Mouse (Mus musculus) Patski (cell line): ENCODE measurements at regions not wholly inside any gene's neighbourhood (a gene's known extent, or its start where the extent isn't known, plus 50 kb on each side); places are given as distances from the start of the nearest gene placed in this dataset.
"Not testable (repeated sequence)": the region's sequence is repeated elsewhere in the genome, so short reads cannot be mapped to it uniquely, and the experiment has no call there.

Source experiments
- ATAC-seq: fragments of 100-300 bp; one replicate; pipeline ENCODE4 v1.8.0; 2021
- CTCF ChIA-PET: fragments of 350-600 bp; sonication (Branson Sonifier 250); formaldehyde crosslinking; loops from one replicate; lab custom pipeline; 2022; ENCODE audit warnings: inconsistent platforms; lab: Charles Lee
- POLR2A ChIA-PET: fragments of 350-600 bp; sonication (Branson Sonifier 250); formaldehyde crosslinking; loops from one replicate; lab custom pipeline; 2022; ENCODE audit warnings: antibody characterized with exemption, inconsistent platforms; lab: Charles Lee
- DNase-seq: peaks from one replicate; pipeline ENCODE4 v3.0.0-alpha.2; 2011; ENCODE audit warnings: low read depth, low spot score
- H3K27me3 ChIP-seq: fragments of 371-371 bp; one replicate; pipeline ENCODE4 v1.5.1; 2021
- CTCF ChIP-seq: fragments of 100-300 bp; IDR thresholded peaks from one replicate; pipeline ENCODE4 v1.5.1; 2021
- in situ Hi-C: fragments of 300-500 bp; cut with MboI; formaldehyde crosslinking; loops from 3 replicates; pipeline ENCODE4 v1.11.1; 2018; ENCODE audit warnings: low pct_unique_long_range_greater_than_20kb, mixed read lengths

DNA sequence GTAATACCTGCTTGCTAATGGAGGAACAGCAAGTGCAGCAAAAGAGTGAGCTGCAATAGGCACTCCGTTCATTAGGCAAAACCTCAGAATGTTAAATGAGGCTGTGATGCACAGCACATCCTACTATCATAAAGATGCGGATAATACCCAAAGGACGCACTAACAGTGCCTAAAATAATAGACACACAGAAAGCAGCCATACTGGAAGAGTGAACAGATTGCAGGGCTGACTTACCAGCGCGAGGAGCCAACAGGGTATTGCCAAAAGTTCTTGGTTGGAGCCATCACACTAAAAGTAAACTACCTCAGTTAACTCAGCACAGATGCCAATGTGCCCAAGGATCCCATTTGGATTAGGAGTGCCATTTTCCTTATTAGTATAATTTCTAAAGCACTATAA lies 115.5 kb upstream of the Pou1f1 start:
- CTCF ChIA-PET = no interaction called here
- DNase-seq (no peak), ATAC-seq (no peak)
- TF ChIP-seq CTCF = no peak
- H3K27me3 ChIP-seq = peaks cover 20% of the 10 kb centered on the region
- POLR2A ChIA-PET = no interaction called here
- in situ Hi-C loops = no loop called here

DNA sequence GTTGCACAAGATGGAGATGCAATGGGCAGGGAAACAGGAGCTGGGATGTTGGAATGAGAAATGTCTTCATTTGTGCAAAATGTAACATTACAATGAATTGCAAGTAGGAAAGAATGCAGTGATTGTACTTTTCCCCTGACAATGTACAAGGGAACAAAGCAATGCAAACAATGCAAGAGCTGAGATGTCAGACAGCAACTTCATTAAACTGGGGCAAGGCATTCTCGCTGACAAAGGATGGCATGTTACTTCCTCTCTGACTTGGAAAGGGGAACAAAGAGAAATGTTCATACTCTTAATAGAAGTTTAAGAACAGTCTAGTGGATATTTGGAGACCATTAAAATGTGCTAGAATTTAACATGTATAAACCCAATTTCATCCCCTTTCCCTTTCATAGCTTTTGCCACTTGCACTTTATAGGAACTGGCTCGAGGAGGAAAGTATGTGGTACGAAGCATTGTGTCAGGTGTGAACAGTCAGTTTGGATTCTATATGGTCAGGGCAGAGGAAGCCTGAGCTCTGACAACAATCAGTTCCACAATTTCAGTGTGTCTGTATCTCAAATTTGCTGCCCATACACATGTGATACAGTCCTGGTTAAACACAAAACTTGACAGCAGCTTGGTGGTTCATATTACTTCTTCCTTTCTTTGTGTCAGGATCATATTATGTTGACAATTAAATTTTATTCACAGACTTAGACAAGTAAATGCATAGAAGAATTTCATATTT lies 114.3 kb upstream of the Pou1f1 start:
- CTCF ChIA-PET = no interaction called here
- ATAC-seq (no peak), DNase-seq (no peak)
- peaks cover 20% of the 10 kb centered on the region for H3K27me3 ChIP-seq
- POLR2A ChIA-PET = no interaction called here
- in situ Hi-C loops = no loop called here
- TF ChIP-seq CTCF = no peak

DNA sequence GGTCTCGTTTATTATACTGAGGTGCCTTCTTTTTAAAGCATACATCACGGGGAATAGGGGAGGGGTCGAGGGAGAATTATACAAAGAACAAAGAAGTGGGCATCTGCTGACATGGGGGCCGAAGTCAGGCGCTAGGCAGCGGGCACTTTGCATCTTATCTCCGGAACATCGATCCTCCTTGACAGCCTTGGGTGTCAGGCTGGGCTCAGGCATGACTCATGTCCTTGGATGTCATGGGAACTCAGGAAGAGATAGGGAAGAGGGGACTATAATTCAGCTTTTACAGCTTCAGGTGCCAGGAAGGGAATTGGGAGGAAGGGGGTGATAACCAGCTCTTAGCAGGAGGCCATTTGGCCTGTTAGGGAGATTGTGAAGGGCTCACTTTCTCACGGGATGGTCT lies 88.3 kb upstream of the Pou1f1 start:
- in situ Hi-C loops, H3K27me3 ChIP-seq, CTCF ChIA-PET, POLR2A ChIA-PET, ATAC-seq, DNase-seq: not testable (repeated sequence)

DNA sequence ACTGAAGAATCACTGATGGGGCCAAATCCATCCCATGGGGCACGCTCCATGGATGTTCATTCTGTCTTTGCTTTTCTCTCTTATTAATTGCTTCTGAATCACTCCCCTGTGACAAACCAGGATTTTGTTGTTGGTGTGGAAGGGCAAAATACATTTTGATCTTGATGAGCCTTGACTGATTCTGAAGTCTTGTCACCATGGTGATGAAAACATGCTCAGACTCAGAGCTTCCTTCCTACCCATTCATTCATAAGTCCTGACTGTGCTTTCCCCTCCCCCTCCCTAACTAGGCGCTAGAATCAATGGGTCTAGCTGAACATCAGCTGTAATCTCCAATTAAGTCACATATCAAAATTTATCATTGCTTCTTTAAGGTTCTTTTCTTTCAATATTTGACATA lies 84.2 kb upstream of the Pou1f1 start:
- in situ Hi-C loops = no loop called here
- H3K27me3 ChIP-seq = no peaks in the 10 kb centered on the region
- ChIA-PET CTCF (no interaction called here), POLR2A (no interaction called here)
- ATAC-seq = no peak
- DNase-seq = no peak
- TF ChIP-seq CTCF = no peak

DNA sequence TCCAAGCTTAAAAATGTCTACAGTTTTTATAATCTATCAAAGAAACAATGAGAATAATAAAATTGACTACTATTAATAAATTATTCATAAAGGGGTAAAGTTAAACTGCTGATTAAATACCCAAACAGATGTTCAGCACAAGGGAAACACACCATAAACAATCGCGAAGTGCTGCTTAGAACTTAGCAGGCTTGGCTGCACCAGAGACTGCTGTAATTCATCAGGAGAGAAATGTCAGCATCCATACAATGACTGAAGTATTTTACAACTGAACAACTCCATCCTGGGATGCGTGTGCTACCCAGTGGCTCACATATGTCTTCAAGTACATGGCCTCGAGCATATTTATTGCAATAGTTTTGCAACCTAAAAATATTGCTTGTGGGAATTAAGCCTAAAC lies 78.4 kb upstream of the Pou1f1 start:
- ChIA-PET POLR2A (no interaction called here), CTCF (no interaction called here)
- TF ChIP-seq CTCF = no peak
- in situ Hi-C loops = no loop called here
- DNase-seq (no peak), ATAC-seq (no peak)
- peaks cover 5% of the 10 kb centered on the region for H3K27me3 ChIP-seq

DNA sequence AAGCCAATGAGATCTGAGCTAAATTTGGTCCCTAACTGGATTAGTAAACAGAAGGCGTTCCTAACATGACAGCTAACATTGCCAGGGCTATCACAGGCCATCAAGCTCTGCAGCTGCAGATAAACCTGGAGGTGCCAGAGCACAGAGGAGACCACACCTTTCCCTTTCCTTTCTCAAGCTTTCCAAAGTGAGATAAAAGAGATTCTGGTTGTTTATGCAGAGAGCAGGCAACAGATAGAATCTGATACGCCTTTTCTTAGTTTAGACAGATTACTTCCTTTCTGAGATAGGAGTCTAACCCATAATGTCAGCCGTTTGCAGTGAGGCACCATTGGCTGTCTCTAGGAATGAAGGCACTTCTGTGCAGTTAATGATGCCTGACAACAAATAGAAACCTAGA lies 71.5 kb upstream of the Pou1f1 start:
- CTCF ChIA-PET = no interaction called here
- DNase-seq = no peak
- in situ Hi-C loops = no loop called here
- POLR2A ChIA-PET = no interaction called here
- TF ChIP-seq CTCF = no peak
- ATAC-seq = no peak
- H3K27me3 ChIP-seq = peaks cover under 1% of the 10 kb centered on the region

DNA sequence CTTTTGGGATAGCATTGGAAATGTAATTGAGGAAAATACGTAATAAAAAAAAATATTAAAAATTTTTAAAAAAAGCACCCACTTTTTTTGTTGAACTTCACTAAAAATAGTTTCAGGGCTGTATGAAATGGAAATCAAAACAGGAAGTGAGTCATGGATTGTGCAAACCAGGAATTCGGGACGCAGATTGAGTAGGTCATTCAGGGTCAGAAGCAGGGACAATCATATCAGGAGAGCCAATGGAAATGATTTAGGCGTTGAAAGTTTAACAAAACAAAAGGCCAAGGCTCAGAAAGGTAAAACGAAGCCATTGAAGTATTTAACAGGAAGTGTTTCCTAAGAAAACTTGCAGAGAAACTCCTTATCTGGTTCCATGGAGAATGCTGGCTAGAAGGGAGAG lies 69.6 kb upstream of the Pou1f1 start:
- ATAC-seq = no peak
- DNase-seq = no peak
- no peaks in the 10 kb centered on the region for H3K27me3 ChIP-seq
- CTCF ChIA-PET = no interaction called here
- POLR2A ChIA-PET = interaction anchor here (0.6 kb wide), 1 partner anchor 596 kb away, joined by 3 read pairs; no protein-coding TSS in a partner anchor
- in situ Hi-C loops = no loop called here
- no peak for TF ChIP-seq CTCF

DNA sequence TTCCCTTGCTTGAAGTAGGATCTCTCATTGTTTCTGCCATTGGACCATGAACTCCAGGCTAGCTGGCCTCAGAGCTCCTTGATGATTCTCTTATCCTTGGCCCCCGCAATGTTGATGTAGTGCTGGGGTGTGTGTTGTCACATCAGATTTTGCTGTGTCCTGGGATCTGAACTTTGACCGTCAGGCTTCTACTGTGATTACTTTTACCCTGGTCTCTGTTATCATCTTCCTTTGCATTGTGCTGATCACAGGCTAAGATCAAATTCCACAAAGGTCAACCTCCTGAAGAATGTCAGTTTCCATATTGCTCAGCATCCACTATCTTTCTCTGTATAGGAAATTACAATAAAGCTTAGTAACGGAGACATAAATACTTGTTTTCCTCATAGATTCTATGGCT lies 68.4 kb upstream of the Pou1f1 start:
- no peak for DNase-seq
- CTCF ChIA-PET = no interaction called here
- POLR2A ChIA-PET = no interaction called here
- H3K27me3 ChIP-seq = no peaks in the 10 kb centered on the region
- no peak for ATAC-seq
- no peak for TF ChIP-seq CTCF
- in situ Hi-C loops = no loop called here

DNA sequence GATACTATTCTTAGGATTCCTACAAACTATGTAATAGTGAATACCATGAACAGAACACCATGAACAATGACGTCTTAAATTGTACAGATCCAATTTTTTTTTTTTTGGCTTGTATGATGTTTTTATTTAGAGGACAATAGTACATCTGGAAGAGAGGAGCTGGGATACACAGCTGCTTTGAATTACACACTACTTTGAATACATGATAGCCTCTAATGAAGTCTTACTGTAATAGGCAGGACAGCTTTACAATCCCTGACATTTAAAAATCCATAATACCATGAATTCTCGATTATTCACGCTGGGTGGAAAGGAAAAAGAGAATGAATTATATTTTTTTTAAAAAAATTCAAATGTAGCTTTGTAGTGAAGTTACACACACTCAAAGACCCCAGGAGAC lies 63.4 kb upstream of the Pou1f1 start:
- DNase-seq, POLR2A ChIA-PET, in situ Hi-C loops, H3K27me3 ChIP-seq, ATAC-seq, CTCF ChIA-PET: not testable (repeated sequence)

DNA sequence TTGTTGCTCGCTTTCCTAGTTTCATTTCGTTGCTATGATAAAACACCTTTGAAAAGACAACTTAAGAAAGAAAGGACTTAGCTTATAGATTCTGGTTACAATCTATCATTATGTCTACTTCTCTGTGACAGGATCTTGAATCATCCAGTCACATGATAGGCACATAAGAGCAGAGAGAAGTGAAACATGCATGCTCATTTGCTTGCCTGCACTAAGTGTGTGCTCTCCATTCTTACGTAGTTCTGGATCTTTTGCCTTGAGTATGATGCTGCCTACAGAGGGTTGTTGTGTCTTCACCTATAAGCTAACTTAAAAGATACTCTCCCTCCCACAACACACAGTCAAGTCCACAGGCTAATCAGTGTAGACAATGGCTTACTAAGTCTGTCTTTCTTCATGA lies 62.1 kb upstream of the Pou1f1 start:
- CTCF ChIA-PET = no interaction called here
- DNase-seq = no peak
- peaks cover 7% of the 10 kb centered on the region for H3K27me3 ChIP-seq
- POLR2A ChIA-PET = no interaction called here
- no peak for ATAC-seq
- TF ChIP-seq CTCF = no peak
- in situ Hi-C loops = no loop called here

DNA sequence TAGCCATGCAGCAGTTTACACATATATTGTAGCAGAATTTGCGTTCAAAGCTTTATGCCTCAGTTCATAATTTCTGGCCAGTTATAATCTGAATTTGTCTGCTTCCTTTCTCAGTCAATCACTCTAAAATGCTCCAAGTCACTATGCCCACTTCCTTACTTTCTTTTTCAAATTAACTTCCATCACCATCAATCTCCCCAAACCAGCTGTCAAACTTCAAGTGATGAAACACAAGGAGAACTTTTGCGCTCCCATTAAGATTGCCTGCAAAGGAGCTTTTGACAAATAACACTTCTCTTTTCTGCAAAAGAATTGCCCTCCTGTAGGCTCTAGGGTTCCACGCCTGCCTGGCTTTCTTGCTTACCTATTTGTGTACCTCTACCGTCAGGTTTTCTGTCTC lies 50.6 kb upstream of the Pou1f1 start:
- TF ChIP-seq CTCF = no peak
- CTCF ChIA-PET = no interaction called here
- in situ Hi-C loops = loop anchor here (10.0 kb wide), 1 partner anchor 715 kb away; no protein-coding TSS in a partner anchor
- DNase-seq (no peak), ATAC-seq (no peak)
- POLR2A ChIA-PET = no interaction called here
- H3K27me3 ChIP-seq = peaks cover 11% of the 10 kb centered on the region
